Mouse (Mus musculus) small intestine, adult 2 months (tissue): ENCODE results near the gene Igdcc4.

Experiments
- CTCF ChIP-seq: fragments of 200-500 bp; IDR thresholded peaks from 2 replicates; pipeline ENCODE4 v1.5.1; 2012; ENCODE audit warnings: low read depth, mild to moderate bottlenecking, control low read depth, inconsistent platforms, low read length, moderate library complexity, mixed read lengths; ENCODE audit not compliant: insufficient replicate concordance, insufficient read length; ENCODE audit errors: extremely low read depth
- POLR2A ChIP-seq: fragments of 200-500 bp; IDR thresholded peaks from 2 replicates; pipeline ENCODE4 v1.6.1; 2012; ENCODE audit warnings: low read depth, mild to moderate bottlenecking, control low read depth, inconsistent platforms, low read length, moderate library complexity

DNA sequence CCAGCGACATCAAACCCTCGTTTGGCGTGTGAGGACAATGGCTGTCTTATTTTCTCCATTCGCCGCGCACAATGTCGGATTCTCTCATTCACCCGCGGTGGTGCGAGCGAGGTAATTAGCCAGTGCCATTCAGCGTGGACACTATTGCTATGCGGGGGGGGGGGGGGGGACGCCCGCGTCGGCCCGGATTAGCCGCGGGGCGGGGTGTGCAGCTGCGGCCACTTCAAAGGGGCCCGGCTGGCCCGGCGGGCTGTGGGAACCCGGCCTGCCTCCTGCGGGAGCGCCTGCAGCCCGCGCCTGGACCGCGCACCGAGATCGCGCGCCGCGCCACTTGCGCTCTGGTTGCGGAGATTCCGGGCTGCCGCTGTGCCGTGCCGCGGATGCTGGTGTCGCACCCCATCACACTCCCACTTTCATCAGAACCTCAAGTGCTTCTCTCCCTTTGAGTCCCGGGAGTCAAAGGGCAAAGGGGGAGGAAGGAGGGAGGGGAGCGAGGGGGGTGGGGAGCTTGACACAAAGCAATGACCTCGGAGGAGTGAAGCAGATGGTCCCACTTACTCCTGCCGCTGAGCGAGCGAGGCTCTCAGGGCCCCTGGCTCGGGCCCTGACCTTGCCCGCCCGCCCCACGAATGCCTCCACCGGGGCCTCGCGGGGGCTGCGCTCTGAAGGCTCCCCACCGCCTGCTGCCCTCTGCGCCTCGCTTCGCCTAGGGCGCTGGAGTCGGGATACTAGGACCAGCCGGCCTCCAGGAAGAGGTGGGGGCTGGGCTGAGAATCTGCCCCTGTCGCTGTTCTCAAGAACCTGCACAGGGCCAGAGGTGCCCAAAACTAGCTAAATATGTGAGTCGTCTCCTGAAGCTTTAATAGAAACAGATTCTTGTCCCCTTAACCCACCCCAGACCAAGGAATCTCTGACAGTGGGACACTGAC lies 61.7 kb downstream of the Igdcc4 start:
- TF ChIP-seq POLR2A, result no peak
- TF ChIP-seq CTCF, result no peak
